Mouse (Mus musculus) bone marrow macrophage, adult 2 months (primary cell): Measurements from ENCODE around the gene Cdh7.

Experiments
- CTCF ChIP-seq: IDR thresholded peaks from 2 replicates; pipeline ENCODE4 v1.5.1; 2012; ENCODE audit warnings: low read depth, mild to moderate bottlenecking, low read length, moderate library complexity
- POLR2A ChIP-seq: IDR thresholded peaks from 2 replicates; pipeline ENCODE4 v1.6.1; 2012; ENCODE audit warnings: mild to moderate bottlenecking, low read depth, low read length, borderline replicate concordance

GRCm38 (mm10) chr1:109993906-109994305 is 11.7 kb downstream of the Cdh7 start:
- TF ChIP-seq POLR2A, result no peak
- no peak for TF ChIP-seq CTCF
